Mouse (Mus musculus): ENCODE results near the gene Bmp10. TPM values are rescaled to one million over a fixed set of nuclear protein-coding genes. Genes with fewer than 3 reads are reported as not detected.

The Bmp10 gene
- total RNA-seq (2021): under 1 TPM; 0.09 TPM
- long read RNA-seq: 0 reads

- DNase-seq (ENCODE audit: low spot score in 2 of 2): no peak
Observed at GRCm38 (mm10) chr6:87428487-87429044, at the start of gene Bmp10. TSS of gene Bmp10 (plus strand) at chr6:87428994.

- DNase-seq (ENCODE audit: low spot score in 2 of 2): peak; percentile 23 to 47
Observed at GRCm38 (mm10) chr6:87383926-87384691, 44.7 kb upstream of the Bmp10 start.

GRCm38 (mm10) chr6:87384761-87385160 lies 44.0 kb upstream of the Bmp10 start:
- DNase-seq (ENCODE audit: low spot score in 2 of 2): no peak

GRCm38 (mm10) chr6:87386203-87386602 lies 42.6 kb upstream of the Bmp10 start:
- DNase-seq (ENCODE audit: low spot score in 2 of 2): peak; percentile 76 to 81

- DNase-seq (ENCODE audit: low spot score in 2 of 2): no peak
Observed at GRCm38 (mm10) chr6:87386681-87387080, 42.1 kb upstream of the Bmp10 start.

- no peak for DNase-seq (ENCODE audit: low spot score in 2 of 2)
Observed at GRCm38 (mm10) chr6:87388877-87389276, 39.9 kb upstream of the Bmp10 start, which contains the start of gene Gkn3. TSS of gene Gkn3 (minus strand) at chr6:87388935.

- DNase-seq (ENCODE audit: low spot score in 2 of 2): no peak
Observed at GRCm38 (mm10) chr6:87389455-87389989, 39.3 kb upstream of the Bmp10 start.

- no peak for DNase-seq (ENCODE audit: low spot score in 2 of 2)
Observed at GRCm38 (mm10) chr6:87393466-87394205, 35.2 kb upstream of the Bmp10 start.

- no peak for DNase-seq (ENCODE audit: low spot score in 2 of 2)
Observed at GRCm38 (mm10) chr6:87394783-87395182, 34.0 kb upstream of the Bmp10 start.

- DNase-seq (ENCODE audit: low spot score in 2 of 2): peak; percentile 79 to 83
Observed at GRCm38 (mm10) chr6:87399137-87399536, 29.7 kb upstream of the Bmp10 start.

- DNase-seq (ENCODE audit: low spot score in 2 of 2): no peak
Observed at GRCm38 (mm10) chr6:87399886-87400566, 28.8 kb upstream of the Bmp10 start.

GRCm38 (mm10) chr6:87401456-87401855 lies 27.3 kb upstream of the Bmp10 start:
- DNase-seq (ENCODE audit: low spot score in 2 of 2): no peak

- no peak for DNase-seq (ENCODE audit: low spot score in 2 of 2)
Observed at GRCm38 (mm10) chr6:87412011-87412410, 16.8 kb upstream of the Bmp10 start.

GRCm38 (mm10) chr6:87422304-87422703 lies 6.5 kb upstream of the Bmp10 start:
- DNase-seq (ENCODE audit: low spot score in 2 of 2): no peak

GRCm38 (mm10) chr6:87424037-87424816 lies 4.6 kb upstream of the Bmp10 start:
- peak; percentile 33 to 41 for DNase-seq (ENCODE audit: low spot score in 2 of 2)

GRCm38 (mm10) chr6:87426954-87427353 lies 1.8 kb upstream of the Bmp10 start:
- DNase-seq (ENCODE audit: low spot score in 2 of 2): no peak

GRCm38 (mm10) chr6:87427616-87428015 lies 1.2 kb upstream of the Bmp10 start:
- DNase-seq (ENCODE audit: low spot score in 2 of 2): no peak

- no peak for DNase-seq (ENCODE audit: low spot score in 2 of 2)
Observed at GRCm38 (mm10) chr6:87435791-87436190, 7.0 kb downstream of the Bmp10 start.

- DNase-seq (ENCODE audit: low spot score in 2 of 2): no peak
Observed at GRCm38 (mm10) chr6:87436745-87437144, 8.0 kb downstream of the Bmp10 start.

GRCm38 (mm10) chr6:87443253-87443652 lies 14.5 kb downstream of the Bmp10 start:
- no peak for DNase-seq (ENCODE audit: low spot score in 2 of 2)
